Mouse (Mus musculus): ENCODE data around the gene Hnrnpab. TPM values are rescaled to one million over a fixed set of nuclear protein-coding genes. Genes with fewer than 3 reads are reported as not detected.

Gene Hnrnpab
- polyA plus RNA-seq (2012; rRNA removed; ENCODE audit: low replicate concordance): 54.4 and 330 TPM in 2 replicates

DNA sequence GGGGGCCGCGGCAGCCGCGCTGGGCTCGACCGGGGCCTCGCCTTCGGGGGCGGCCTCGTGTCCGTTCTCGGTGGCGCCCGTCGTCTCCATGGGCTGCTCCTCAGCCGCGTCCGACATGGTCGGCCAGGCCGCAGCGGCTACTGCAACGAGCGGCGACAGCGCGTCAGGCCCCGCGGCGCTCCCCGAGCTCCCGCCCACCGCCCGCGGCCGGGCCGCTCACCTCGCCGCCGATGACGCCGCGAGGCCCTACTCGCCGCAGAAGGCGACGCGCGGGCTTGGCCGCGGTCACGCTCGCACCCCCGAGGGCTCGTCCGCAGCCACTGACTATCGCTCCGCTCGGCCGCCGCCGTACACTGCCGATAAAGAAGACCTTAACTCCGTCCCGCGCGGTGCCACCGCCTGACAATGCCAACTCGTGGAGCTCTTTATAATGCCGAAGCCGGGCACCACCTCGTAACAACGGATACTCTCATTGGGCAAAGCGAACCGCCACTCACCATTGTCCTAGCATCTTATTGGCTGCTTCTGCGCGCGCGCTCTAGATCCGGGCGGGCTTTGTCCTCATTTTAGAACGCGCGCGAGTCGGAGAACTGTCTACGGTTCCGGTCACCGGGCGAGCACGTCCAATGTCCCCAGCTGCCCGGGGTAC lies at the start of gene Hnrnpab:
TSS of gene Hnrnpab (minus strand) at position 401 of the 649 bp plus-strand sequence.

DNA sequence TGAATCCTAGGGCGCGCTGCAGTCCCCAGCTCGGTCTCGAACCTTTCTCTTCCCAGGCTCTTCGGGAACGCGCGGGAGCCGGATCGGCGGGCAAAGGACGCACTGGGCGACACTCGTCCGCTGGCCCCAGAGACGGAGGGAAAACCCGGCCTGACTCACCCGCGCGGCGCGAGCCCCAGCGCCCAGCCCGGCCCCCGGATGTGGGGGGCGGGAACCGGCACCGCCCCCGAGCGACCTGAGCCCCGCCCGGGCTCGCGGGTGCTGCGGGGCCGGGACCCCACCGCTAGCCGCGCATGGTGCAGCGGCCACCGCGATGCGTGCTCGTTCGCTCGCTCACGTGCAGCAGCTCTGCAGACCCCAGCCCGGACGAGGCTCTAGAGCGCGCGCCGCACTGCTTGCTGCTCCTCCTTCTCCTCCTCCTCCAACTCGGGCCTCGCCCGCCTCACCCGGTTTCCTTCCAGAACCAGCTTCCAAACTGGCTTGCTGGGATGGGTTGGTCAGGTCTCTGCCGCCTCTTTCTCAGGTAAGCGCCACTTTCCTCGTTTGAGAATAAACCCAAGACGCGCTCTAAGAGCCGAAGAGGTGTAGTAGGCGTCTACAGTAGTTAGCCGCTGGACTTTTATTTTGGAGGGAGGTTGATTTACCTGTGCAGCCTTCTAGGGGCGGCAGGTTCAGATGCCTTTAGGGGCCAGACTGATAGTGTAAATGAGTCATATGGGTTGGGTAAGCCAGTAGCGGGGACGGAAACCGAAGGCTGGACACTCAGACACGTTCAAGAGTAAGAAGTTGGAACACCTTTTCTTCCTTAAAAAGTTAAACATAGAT lies 44.3 kb upstream of the Hnrnpab start, which contains the start of the genes N4bp3 and D930048N14Rik:
TSS of gene N4bp3 (minus strand) at position 152 of the 825 bp plus-strand sequence.
TSS of gene D930048N14Rik (plus strand) at position 264 of the 825 bp plus-strand sequence.

DNA sequence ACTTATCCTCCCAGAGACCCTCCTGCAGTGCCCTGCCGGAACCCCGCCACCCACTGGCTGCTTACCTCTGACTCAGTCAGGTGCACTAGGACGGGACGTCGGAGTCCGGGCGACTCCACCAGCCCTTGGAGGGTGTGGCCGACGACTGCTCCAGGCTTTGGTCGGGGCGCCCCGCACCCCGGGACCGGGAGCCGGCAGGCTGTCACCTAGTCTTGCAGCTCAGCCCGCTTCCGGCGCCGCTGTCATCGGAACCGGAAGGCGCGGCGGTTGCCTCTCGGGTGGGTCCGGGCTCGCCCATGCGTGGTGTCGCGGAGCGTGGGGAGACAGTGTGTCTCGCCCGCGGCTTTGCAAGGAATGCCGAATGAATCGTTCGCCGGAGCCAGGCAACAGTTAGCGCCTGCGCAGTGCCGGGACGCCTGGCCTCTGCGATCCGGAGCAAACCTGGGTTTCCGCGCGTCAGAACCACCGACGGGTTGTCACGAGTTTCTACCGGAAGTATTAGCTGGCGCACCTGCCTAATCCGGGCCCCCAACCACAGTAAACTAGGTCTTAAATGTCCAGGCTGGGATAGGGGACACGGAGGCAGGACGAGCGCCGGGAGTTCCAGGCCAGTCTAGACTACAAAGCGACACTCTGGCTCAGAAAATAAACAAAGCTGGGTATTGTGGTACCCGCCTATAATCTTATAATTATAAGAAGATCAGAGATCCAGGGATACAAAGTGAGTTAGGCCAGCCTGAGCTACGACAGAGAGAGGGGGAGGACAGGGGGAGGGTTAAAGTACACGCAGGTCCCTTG lies 29.1 kb upstream of the Hnrnpab start, which contains the start of gene Rmnd5b:
TSS of gene Rmnd5b (minus strand) at position 372 of the 798 bp plus-strand sequence.

DNA sequence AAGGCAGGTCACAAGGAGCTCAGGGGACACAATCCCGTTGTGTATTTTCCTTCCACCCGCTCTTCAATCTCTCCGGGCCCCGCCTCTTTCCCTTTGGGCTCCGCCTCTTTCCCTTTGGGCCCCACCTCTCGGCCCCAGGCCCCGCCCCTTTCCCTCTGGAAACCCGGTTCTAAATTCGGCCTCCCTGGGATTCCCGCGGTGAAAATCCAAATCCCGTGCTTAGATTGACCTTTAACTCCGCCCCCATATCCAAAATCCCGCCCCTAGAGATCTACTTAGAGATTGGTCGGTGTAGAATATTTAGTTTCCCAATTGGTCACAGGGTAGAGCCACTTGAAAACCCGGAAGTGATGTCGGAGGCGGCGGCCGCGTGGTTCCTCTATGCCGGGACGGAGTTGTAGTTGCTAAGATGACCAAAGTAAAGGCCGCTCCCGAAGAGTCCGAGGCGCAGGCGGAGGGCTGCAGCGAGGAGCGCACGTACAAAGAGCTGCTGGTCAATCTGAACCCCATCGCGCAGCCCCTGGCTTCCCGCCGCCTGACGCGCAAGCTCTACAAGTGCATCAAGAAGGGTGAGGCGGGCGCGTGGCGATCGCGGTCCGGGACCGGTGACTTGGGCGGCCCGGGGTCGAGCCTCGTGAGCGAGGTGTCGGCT lies 12.9 kb upstream of the Hnrnpab start, which contains the start of gene Nhp2:
TSS of gene Nhp2 (plus strand) at position 327 of the 652 bp plus-strand sequence.

DNA sequence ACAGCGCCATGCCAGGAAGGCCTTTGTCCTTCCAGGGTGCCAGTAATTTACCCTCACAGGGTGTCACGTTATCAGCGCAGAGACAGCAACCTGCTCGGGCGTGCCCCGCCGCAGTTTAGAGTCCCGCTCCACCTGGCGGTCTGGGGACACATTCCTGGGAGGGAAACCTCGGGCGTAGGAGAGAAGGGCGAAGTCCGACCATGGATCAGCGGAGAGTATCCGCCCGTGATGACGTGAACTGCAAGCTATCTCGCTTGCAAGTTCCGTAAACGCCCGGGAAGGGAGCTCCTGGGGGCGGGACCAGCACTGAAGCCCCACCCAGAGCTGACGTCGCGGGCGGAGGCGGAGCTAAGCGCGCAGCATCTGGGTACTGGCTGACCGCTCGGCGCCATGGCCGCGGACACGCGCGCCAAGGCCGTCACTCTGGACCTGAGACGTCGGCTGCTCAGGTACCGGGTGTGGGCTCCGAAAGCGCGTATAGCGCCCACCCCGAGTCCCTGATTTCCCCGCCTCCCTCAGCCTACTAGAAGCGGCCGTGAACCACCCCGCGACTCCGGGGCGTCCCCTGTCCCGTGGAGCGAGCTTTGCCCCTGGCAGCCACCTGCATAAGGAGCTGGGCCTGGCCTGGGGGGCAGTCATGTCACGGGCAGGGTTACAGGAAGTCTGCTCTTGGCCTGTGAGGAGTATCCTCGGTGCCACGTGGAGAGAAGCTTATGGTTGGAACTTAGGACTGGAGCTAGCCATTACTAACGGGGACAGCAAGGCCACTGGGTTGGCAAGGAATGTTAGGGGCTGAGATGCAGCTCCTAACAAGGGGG lies 22.0 kb downstream of the Hnrnpab start, which contains the start of gene Phykpl:
TSS of gene Phykpl (plus strand) at position 327 of the 818 bp plus-strand sequence.

Other genes with a start within 250 kb of the Hnrnpab start
- 23.0 and 28.5 TPM in 2 replicates for gene Phykpl, start 22.1 kb downstream of the Hnrnpab start, polyA plus RNA-seq (2012; rRNA removed; ENCODE audit: low replicate concordance)
- gene Nhp2, start 12.9 kb upstream of the Hnrnpab start, polyA plus RNA-seq (2012; rRNA removed; ENCODE audit: low replicate concordance): 40.3 and 46.3 TPM in 2 replicates
- 68.7 and 101 TPM in 2 replicates for gene Rmnd5b, start 29.0 kb upstream of the Hnrnpab start, polyA plus RNA-seq (2012; rRNA removed; ENCODE audit: low replicate concordance)
- 15.0 and 25.7 TPM in 2 replicates for gene N4bp3, start 44.0 kb upstream of the Hnrnpab start, polyA plus RNA-seq (2012; rRNA removed; ENCODE audit: low replicate concordance)
- 11.3 and 15.7 TPM in 2 replicates for gene D930048N14Rik, start 44.1 kb upstream of the Hnrnpab start, polyA plus RNA-seq (2012; rRNA removed; ENCODE audit: low replicate concordance)
- 7.2 and 20.1 TPM in 2 replicates for gene 0610009B22Rik, start 82.0 kb upstream of the Hnrnpab start, polyA plus RNA-seq (2012; rRNA removed; ENCODE audit: low replicate concordance)
- 20.1 and 20.8 TPM in 2 replicates for gene Sec24a, start 156.8 kb upstream of the Hnrnpab start, polyA plus RNA-seq (2012; rRNA removed; ENCODE audit: low replicate concordance)
- gene Sar1b, start 156.8 kb upstream of the Hnrnpab start, polyA plus RNA-seq (2012; rRNA removed; ENCODE audit: low replicate concordance): 9.2 and 69.1 TPM in 2 replicates

Data from mammary gland, adult 2 months (tissue).